Mouse (Mus musculus) small intestine, adult 2 months (tissue): ENCODE results near the gene Cby3. TPM values are rescaled to one million over a fixed set of nuclear protein-coding genes. Genes with fewer than 3 reads are reported as not detected.
A peak's percentile ranks its signal among the peaks of the same experiment; 100 is the strongest.

Experiments
- H3K27ac ChIP-seq: fragments of 200-500 bp; 2 replicates; pipeline ENCODE4 v1.5.1; 2012; ENCODE audit warnings: low read depth, low read length, control low read depth, inconsistent platforms; ENCODE audit not compliant: insufficient read depth
- H3K27me3 ChIP-seq: fragments of 200-500 bp; 2 replicates; pipeline ENCODE4 v1.6.1; 2012; ENCODE audit warnings: mild to moderate bottlenecking, moderate library complexity, low read length, inconsistent platforms; ENCODE audit not compliant: control insufficient read depth, insufficient read depth
- H3K36me3 ChIP-seq: fragments of 200-500 bp; 2 replicates; pipeline ENCODE4 v1.6.1; 2012; ENCODE audit warnings: mild to moderate bottlenecking, low read length, control low read depth, inconsistent platforms; ENCODE audit not compliant: control insufficient read depth, insufficient read depth
- H3K4me1 ChIP-seq: fragments of 200-500 bp; 2 replicates; pipeline ENCODE4 v1.6.1; 2012; ENCODE audit warnings: low read length, inconsistent platforms, mixed read lengths; ENCODE audit not compliant: control insufficient read depth, insufficient read depth, insufficient read length
- H3K4me3 ChIP-seq: fragments of 200-500 bp; 2 replicates; pipeline ENCODE4 v1.5.1; 2012; ENCODE audit warnings: low read depth, mild to moderate bottlenecking, control low read depth, inconsistent platforms, low read length, moderate library complexity
- CTCF ChIP-seq: fragments of 200-500 bp; IDR thresholded peaks from 2 replicates; pipeline ENCODE4 v1.5.1; 2012; ENCODE audit warnings: low read depth, mild to moderate bottlenecking, control low read depth, inconsistent platforms, low read length, moderate library complexity, mixed read lengths; ENCODE audit not compliant: insufficient replicate concordance, insufficient read length; ENCODE audit errors: extremely low read depth
- POLR2A ChIP-seq: fragments of 200-500 bp; IDR thresholded peaks from 2 replicates; pipeline ENCODE4 v1.6.1; 2012; ENCODE audit warnings: low read depth, mild to moderate bottlenecking, control low read depth, inconsistent platforms, low read length, moderate library complexity
- WGBS: fragments of 180-500 bp; shearing (Covaris S2); methylation state at CpG from one replicate; pipeline ENCODE4 v1.1.7; 2018; 5-methylcytosine and 5-hydroxymethylcytosine counted together
- polyA plus RNA-seq: library from polyadenylated mRNA; depleted of rRNA; stranded (reverse); fragments of >200 nt; gene quantifications from 2 replicates; pipeline ENCODE4 v1.2.3, GENCODE M21; 2012

The Cby3 gene
- polyA plus RNA-seq, 1 experiment = 0.51 TPM

DNA sequence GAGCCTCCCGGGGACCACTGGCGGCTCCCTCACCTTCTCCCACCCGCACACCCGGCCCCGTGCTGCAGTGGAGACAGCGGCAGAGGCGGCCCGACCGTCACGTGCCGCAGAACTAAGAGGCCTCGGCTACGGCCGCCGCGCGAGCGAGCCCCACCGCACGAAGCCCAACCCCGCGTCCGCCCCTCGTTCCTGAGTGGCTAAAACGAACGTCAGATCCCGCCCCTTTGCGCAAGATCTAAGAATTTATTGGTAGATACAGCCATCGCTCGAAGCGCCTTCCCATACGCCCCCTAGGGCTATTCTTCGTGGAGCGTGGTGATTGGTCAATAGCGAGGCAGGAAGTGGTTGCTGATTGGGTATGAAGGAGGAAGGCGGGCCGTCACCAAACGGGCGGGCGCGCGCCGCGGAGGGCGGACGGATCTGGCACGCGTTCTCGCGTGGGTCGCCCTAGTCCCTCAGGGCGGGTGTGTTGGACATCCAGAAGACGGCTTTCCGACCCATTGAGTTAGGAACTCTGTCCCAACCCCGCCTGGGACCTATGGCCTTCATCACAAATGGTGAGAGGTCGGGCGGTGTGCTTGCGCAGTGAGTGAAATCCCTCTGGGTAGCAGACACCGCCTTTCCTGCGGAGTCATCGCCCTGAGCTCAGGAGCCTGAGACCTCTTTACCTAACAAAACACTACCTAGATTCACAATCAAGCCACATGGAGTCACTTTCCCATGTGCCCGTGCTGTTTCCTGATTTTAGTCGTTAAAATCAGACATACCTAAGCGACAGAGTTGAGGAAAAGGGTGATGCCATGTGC is 28.6 kb upstream of the Cby3 start, which contains the start of gene Canx:
TSS of gene Canx (minus strand) at position 178 of the 806 bp plus-strand sequence.
- WGBS = under 1% methylated on average over 64 of the region's 64 CpGs
- Histone ChIP-seq H3K36me3 (no peaks in the 10 kb centered on the region), H3K4me3 (peak within 1 kb of the TSS; percentile 90), H3K27ac (peak within 1 kb of the TSS; percentile 82), H3K27me3 (no peaks in the 10 kb centered on the region), H3K4me1 (peaks cover 7% of the 10 kb centered on the region; the same call in 1 of the 2 replicates)
- TF ChIP-seq CTCF (no peak), POLR2A (peak; percentile 79)

DNA sequence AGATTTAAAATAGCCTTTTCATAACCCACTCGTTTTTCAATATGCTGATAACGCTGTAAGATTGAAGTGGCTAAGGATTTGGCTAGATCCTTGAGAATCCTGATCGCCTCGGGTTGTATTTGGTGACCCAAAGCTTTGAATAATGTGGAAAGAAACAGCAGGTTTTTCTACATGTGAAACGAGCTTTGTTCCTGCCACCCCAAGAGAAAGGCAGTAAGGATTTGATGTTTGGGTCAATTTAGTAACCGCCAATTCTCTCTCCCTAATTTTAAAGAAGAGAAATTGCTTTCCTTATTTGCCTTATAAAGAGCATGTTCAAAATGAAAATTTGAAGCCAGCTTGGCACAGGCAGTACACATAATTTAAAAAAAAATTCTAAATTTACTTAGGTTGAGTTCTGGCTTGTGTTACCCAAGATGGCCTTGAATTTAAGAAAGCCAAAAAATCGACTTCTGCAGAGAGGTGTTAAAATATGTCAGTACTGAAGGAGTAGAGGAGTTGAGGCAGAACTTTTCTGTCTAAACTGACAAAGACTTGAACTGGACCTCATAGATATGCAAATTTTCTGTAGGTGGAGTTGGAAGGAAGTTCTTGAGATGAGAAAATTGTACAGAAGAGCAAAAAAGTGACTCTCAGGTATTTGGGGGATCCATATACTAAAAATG is 27.8 kb upstream of the Cby3 start:
- Histone ChIP-seq H3K4me1 (peaks cover 5% of the 10 kb centered on the region; the same call in 1 of the 2 replicates), H3K36me3 (no peaks in the 10 kb centered on the region), H3K4me3 (peak overlapping the region; percentile 82; the same call in 1 of the 2 replicates), H3K27ac (peak overlapping the region; percentile 82), H3K27me3 (no peaks in the 10 kb centered on the region)
- TF ChIP-seq POLR2A = no peak
- no peak for TF ChIP-seq CTCF
- 2% methylated on average over 7 of the region's 7 CpGs for WGBS

DNA sequence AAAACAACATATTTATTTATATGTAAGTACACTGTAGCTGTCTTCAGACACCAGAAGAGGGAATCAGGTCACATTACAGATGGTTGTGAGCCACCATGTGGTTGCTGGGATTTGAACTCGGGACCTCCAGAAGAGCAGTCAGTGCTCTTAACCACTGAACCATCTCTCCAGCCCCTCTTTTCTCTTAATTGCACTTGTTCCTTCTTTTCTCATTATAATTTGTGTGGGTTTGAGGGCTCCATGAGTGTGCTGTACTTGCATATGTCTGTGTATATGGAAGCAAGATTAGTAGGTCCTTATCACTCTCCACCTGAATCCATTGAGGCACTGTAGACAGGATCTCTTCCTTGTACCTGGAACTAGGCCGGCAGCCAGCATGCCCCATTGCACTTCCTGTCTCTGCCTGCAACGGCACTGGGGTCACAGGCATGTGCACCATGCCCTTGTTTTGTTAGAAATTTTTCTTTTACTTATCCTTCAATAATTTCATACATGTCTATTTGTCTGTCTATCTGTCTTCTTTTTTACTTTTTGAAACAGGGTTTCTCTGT is 26.1 kb upstream of the Cby3 start:
- 37% methylated on average over 3 of the region's 3 CpGs for WGBS
- Histone ChIP-seq H3K27me3 (no peaks in the 10 kb centered on the region), H3K36me3 (no peaks in the 10 kb centered on the region), H3K4me3 (no peak overlapping the region), H3K4me1 (peaks cover 5% of the 10 kb centered on the region; the same call in 1 of the 2 replicates), H3K27ac (no peak overlapping the region)
- no peak for TF ChIP-seq POLR2A
- no peak for TF ChIP-seq CTCF

DNA sequence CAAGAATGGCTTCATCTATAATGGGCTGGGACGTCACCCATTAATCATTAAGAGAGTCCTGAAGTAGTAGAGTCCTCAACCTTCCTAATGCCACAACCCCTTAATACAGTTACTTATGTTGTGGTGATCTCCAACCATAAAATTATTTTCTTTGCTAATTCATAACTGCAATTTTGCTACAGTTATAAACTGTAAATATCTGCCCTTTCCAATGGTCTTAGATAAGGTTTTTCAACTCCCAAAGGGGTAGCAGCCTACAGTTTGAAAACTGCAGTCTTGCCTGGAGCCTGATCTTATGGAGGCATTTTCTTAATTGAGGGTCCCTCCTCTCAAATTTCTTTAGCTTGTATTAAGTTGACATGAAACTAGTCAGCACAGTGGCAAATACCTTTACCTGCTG is 24.9 kb upstream of the Cby3 start:
- WGBS = 90% methylated on average over 1 of the region's 1 CpGs
- Histone ChIP-seq H3K36me3 (no peaks in the 10 kb centered on the region), H3K4me3 (no peak overlapping the region), H3K27me3 (no peaks in the 10 kb centered on the region), H3K4me1 (peaks cover 3% of the 10 kb centered on the region; the same call in 1 of the 2 replicates), H3K27ac (no peak overlapping the region)
- TF ChIP-seq CTCF = no peak
- TF ChIP-seq POLR2A = no peak

DNA sequence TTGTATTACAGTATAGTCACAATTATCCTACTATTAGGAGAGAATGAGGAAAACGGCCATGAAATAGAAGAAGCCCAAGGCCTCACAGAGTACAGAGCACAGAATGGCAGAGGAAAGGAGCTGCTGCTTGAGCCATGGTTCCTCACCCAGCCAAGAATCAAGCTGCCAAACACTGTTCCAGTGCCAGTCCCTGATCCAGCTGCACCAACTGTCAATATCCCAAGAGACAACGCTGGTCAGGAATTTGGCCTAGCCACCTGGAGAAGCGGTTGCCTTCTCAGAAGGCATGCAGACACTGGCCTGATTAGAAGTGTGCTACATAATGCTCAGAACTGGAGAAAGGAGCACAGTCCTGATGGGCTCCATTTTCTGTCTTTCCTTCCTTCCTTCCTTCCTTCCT is 21.1 kb upstream of the Cby3 start:
- no peaks in the 10 kb centered on the region for H3K27me3 ChIP-seq
- H3K36me3 ChIP-seq = no peaks in the 10 kb centered on the region
- no peak for TF ChIP-seq POLR2A
- no peak for TF ChIP-seq CTCF
- peaks cover 12% of the 10 kb centered on the region; the same call in 1 of the 2 replicates for H3K4me1 ChIP-seq
- no peak overlapping the region for H3K27ac ChIP-seq
- 83% methylated on average over 3 of the region's 3 CpGs for WGBS
- no peak overlapping the region for H3K4me3 ChIP-seq

DNA sequence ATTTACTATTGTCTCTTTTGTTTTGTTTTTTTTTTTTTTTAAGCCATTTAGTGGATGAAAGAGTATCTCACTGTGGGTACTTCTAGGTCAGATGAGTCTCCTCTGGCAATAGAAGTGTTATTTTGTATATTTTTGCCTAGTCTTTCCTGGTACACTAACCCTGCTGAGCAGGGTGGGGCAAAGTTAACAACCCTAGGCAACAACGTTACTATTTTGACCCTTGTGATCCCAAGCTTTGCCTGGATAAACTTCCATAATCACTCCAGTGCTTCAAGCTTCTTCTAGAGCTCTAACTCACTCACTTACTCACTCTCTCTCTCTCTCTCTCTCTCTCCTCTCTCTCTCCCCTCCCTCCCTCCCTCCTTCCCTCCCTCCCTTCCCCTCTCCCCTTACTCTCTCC is 18.1 kb upstream of the Cby3 start:
- H3K4me3 ChIP-seq = no peak overlapping the region
- no peak for TF ChIP-seq CTCF
- 13% methylated on average over 1 of the region's 1 CpGs for WGBS
- no peaks in the 10 kb centered on the region for H3K36me3 ChIP-seq
- peak overlapping the region; percentile 87 for H3K27ac ChIP-seq
- no peaks in the 10 kb centered on the region for H3K27me3 ChIP-seq
- peaks cover 12% of the 10 kb centered on the region; the same call in 1 of the 2 replicates for H3K4me1 ChIP-seq

DNA sequence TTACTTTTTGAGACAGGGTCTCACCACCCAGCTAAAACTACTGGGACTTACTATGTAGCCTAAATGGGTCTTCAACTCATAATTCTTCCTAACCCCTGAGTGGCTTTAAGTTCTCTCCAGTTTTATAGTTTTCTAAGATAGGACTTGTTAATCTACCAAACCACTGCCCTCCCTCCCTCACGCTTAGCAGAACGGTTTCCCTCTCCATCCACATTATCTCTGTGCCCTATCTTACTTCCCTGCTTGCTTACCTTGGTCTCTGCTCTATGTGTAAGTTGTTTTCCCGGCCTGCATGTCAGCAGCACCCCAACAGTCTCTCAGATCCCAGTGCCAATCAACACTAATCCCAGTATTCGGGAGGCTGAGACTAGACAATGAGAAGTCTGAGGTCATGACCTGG is 17.4 kb upstream of the Cby3 start:
- no peak for TF ChIP-seq POLR2A
- WGBS = 48% methylated on average over 4 of the region's 4 CpGs
- H3K36me3 ChIP-seq = no peaks in the 10 kb centered on the region

More for the DNA sequence above, 17.4 kb upstream of the Cby3 start:
- Histone ChIP-seq H3K27me3 (no peaks in the 10 kb centered on the region), H3K4me3 (no peak overlapping the region), H3K27ac (peak overlapping the region; percentile 87), H3K4me1 (peaks cover 12% of the 10 kb centered on the region; the same call in 1 of the 2 replicates)
